ENCODE assay signal across 14 mouse cellular contexts in the genomic region with DNA sequence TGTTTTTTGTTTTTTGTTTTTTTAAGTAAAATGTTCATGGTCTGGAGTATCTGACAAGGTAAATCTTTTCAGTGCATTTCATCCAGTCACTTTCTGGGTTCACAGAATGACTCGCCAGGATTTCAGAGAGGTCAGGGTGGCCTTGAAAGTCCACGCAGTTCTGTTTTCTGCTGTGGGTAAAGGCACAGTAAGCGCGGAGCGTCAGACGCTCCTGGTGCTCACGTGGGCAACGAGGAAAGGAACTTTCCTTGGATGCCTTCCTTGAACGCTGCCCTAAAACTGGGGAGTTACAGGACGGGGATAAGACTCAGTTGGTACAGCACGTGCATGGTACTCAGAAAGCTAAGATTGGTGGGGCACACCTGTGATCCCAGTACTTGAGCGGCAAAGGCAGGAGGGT.
"Had no signal": no experiment of that assay in that cellular context is flagged by ENCODE, and none has a peak within 500 bp of the region (broad histone marks: within the 10 kb centered on the region; RNA-seq: fewer than 3 reads in every experiment).

No protein-coding gene starts in this region.

- DNase-seq: gastrocnemius, postnatal 14 days; gastrocnemius, postnatal 36 days; heart, adult 11 months; heart, adult 2 months; heart, postnatal 14 days; heart, postnatal 36 days; kidney, adult 11 months; kidney, adult 8-10 months; kidney, postnatal 10 days; kidney, postnatal 25 days; kidney, postnatal 4 days; liver; liver, embryonic 13.5 days; liver, postnatal 0 days had no signal
